Mouse (Mus musculus): ENCODE measurements at regions not wholly inside any gene's neighbourhood (a gene's known extent, or its start where the extent isn't known, plus 50 kb on each side); places are given as distances from the start of the nearest gene placed in this dataset.

DNA sequence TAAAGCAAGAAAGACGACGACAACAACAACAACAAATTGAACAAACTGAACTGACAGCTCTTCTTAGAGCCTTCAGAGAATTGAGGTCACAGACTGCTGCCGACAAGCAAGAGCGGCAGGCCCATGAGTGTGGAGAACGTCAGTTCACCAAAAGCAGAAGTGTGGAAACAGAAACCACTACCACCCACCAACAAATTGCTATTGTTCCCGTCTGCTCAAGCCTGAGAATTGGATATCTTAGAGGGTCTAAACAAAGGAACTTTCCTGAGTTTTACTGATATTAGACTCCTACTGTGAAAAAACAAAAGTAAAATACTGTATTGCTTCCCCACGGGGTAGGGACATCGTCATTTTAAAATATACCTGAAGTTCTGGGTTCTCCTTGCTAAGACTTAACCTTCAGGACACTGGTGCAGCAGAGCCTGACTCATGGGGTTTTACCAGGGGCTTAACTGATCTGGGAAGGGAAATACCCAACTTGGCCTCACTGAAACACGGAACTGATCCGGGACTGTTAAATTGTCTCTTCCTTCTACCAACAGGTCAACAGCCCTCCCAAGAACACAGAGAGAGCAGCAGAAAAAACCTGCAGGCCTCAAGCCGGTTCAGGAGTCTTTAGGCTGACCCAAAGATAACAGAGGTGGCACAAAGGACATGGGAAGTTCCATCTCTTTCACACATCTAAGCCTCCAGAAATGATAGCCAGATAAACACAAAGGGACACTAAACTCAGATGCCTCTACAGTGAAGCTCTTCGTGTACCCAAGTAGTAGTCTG lies 238.1 kb downstream of the Gm5426 start:
- ATAC-seq (ENCODE audit: extremely low read depth, insufficient number of reproducible peaks, low FRiP score, poor library complexity, severe bottlenecking) (no peak), DNase-seq (ENCODE audit: low spot score) (no peak)
- Histone ChIP-seq H3K27me3 (ENCODE audit: insufficient read depth, low read length) (no peaks in the 10 kb centered on the region), H3K4me3 (ENCODE audit: low read depth, low read length) (no peak overlapping the region), H3K36me3 (replicated peaks) (no peaks in the 10 kb centered on the region), H3K9me3 (replicated peaks) (peaks cover 48% of the 10 kb centered on the region), H3K4me1 (ENCODE audit: insufficient read depth, low read depth, low read length) (no peaks in the 10 kb centered on the region)
- no peak for TF ChIP-seq GATA1 (IDR thresholded peaks at IDR 0.05; ENCODE audit: borderline replicate concordance, low read length)
- no peak for TF ChIP-seq GATA2 (IDR thresholded peaks at IDR 0.05; ENCODE audit: borderline replicate concordance, low read depth, low read length)
- TF ChIP-seq TAL1 (conservative IDR thresholded peaks at IDR 0.05; ENCODE audit: low read depth, low read length) = no peak
- TF ChIP-seq POLR2AphosphoS5 (IDR thresholded peaks at IDR 0.05; ENCODE audit: insufficient replicate concordance, low read depth, low read length) = no peak
- no peak for TF ChIP-seq CTCF (IDR thresholded peaks at IDR 0.05; ENCODE audit: low read depth, low read length)

DNA sequence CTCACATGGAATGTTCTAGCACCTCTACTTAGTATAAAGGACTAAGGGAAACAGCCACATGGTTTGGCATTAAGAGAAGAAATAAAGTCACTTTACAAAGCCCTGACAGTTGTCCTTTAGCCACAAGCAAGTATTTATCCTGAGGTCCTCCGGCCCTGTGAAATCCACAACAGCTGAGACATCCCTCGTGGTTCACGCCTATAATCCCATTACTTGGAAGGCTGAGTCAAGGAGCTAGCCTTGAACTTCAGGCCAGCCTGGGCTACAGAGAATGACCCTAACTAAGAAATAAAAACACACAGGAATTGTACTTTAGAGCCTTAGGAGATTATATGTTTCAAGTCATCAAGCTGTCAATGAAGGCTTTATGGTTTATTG lies 238.7 kb downstream of the Gm5426 start:
- Histone ChIP-seq H3K27me3 (ENCODE audit: insufficient read depth, low read length) (no peaks in the 10 kb centered on the region), H3K4me1 (ENCODE audit: insufficient read depth, low read depth, low read length) (no peaks in the 10 kb centered on the region), H3K4me3 (ENCODE audit: low read depth, low read length) (no peak overlapping the region), H3K9me3 (replicated peaks) (peaks cover 44% of the 10 kb centered on the region), H3K36me3 (replicated peaks) (no peaks in the 10 kb centered on the region)
- DNase-seq (ENCODE audit: low spot score) (no peak), ATAC-seq (ENCODE audit: extremely low read depth, insufficient number of reproducible peaks, low FRiP score, poor library complexity, severe bottlenecking) (no peak)
- TF ChIP-seq CTCF (IDR thresholded peaks at IDR 0.05; ENCODE audit: low read depth, low read length) (no peak), GATA1 (IDR thresholded peaks at IDR 0.05; ENCODE audit: borderline replicate concordance, low read length) (no peak), POLR2AphosphoS5 (IDR thresholded peaks at IDR 0.05; ENCODE audit: insufficient replicate concordance, low read depth, low read length) (no peak), TAL1 (conservative IDR thresholded peaks at IDR 0.05; ENCODE audit: low read depth, low read length) (no peak), GATA2 (IDR thresholded peaks at IDR 0.05; ENCODE audit: borderline replicate concordance, low read depth, low read length) (no peak)

DNA sequence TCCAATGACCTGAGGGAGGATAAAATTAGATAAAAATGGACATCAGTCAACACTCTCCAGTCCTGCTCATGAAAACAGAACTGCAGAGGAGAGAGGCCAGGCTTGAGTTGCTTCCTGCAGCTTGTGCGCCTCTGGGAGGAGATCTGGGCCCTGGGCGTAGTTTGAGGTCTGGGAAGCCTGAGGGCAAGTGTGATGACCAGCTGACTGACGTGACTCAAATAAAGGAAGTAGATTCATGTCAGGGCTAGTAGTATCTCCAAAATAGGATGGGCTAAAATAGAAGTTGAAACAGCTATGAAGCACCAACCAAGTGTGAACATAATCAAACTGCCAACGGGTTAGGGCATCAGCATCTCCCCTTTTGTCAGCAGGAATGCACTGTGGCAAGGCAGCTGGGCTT lies 239.3 kb upstream of the Btg1 start:
- Histone ChIP-seq H3K9me3 (replicated peaks) (peaks cover 38% of the 10 kb centered on the region), H3K27me3 (ENCODE audit: insufficient read depth, low read length) (no peaks in the 10 kb centered on the region), H3K4me3 (ENCODE audit: low read depth, low read length) (no peak overlapping the region), H3K36me3 (replicated peaks) (no peaks in the 10 kb centered on the region), H3K4me1 (ENCODE audit: insufficient read depth, low read depth, low read length) (no peaks in the 10 kb centered on the region)
- TF ChIP-seq TAL1 (conservative IDR thresholded peaks at IDR 0.05; ENCODE audit: low read depth, low read length) = no peak
- TF ChIP-seq CTCF (IDR thresholded peaks at IDR 0.05; ENCODE audit: low read depth, low read length) = no peak
- no peak for TF ChIP-seq POLR2AphosphoS5 (IDR thresholded peaks at IDR 0.05; ENCODE audit: insufficient replicate concordance, low read depth, low read length)
- TF ChIP-seq GATA2 (IDR thresholded peaks at IDR 0.05; ENCODE audit: borderline replicate concordance, low read depth, low read length) = no peak
- no peak for TF ChIP-seq GATA1 (IDR thresholded peaks at IDR 0.05; ENCODE audit: borderline replicate concordance, low read length)
- DNase-seq (ENCODE audit: low spot score) (no peak), ATAC-seq (ENCODE audit: extremely low read depth, insufficient number of reproducible peaks, low FRiP score, poor library complexity, severe bottlenecking) (no peak)

DNA sequence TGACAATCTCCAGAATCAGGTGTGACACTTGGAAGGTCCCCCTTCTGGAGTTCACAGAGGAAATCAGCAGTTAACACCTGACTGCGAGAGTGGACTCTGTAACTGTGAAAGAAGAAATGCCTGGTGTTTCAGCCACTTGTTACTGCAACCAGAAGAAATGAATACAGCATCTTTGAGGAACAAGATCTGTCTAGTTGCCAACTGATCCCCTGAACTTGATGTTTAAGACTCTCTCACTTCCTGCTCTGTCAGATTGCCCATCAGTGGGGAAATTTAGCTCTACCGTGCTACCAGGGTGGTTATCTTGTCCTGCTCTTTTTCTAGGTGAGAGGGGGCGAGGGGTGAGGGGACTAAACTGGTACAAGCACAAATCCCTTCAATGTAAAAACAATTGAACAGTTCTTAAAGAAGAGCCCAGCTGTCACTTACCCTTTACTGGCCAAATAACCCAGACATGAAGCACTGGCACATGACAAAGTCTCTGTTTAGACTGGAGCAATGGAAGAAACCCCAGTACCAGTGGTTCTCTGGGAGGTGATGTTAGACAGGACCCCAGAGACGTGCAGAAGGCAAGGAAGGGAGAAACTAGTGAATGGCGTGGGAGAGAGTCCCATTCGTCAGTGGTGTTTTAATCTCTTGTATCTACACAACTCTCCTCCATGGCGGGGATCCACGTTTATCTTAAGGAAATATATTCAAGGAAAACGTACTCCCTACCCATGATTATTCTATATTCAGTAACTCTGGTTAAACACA lies 237.6 kb upstream of the Btg1 start:
- Histone ChIP-seq H3K27me3 (ENCODE audit: insufficient read depth, low read length) (no peaks in the 10 kb centered on the region), H3K4me3 (ENCODE audit: low read depth, low read length) (no peak overlapping the region), H3K9me3 (replicated peaks) (peaks cover 28% of the 10 kb centered on the region), H3K4me1 (ENCODE audit: insufficient read depth, low read depth, low read length) (no peaks in the 10 kb centered on the region), H3K36me3 (replicated peaks) (no peaks in the 10 kb centered on the region)
- ATAC-seq (ENCODE audit: extremely low read depth, insufficient number of reproducible peaks, low FRiP score, poor library complexity, severe bottlenecking) (no peak), DNase-seq (ENCODE audit: low spot score) (no peak)
- no peak for TF ChIP-seq GATA1 (IDR thresholded peaks at IDR 0.05; ENCODE audit: borderline replicate concordance, low read length)
- no peak for TF ChIP-seq POLR2AphosphoS5 (IDR thresholded peaks at IDR 0.05; ENCODE audit: insufficient replicate concordance, low read depth, low read length)
- no peak for TF ChIP-seq GATA2 (IDR thresholded peaks at IDR 0.05; ENCODE audit: borderline replicate concordance, low read depth, low read length)
- TF ChIP-seq TAL1 (conservative IDR thresholded peaks at IDR 0.05; ENCODE audit: low read depth, low read length) = no peak
- TF ChIP-seq CTCF (IDR thresholded peaks at IDR 0.05; ENCODE audit: low read depth, low read length) = no peak

GRCm38 (mm10) chr10:96381664-96382063 lies 235.1 kb upstream of the Btg1 start:
- Histone ChIP-seq H3K27me3 (ENCODE audit: insufficient read depth, low read length) (no peaks in the 10 kb centered on the region), H3K4me3 (ENCODE audit: low read depth, low read length) (no peak overlapping the region), H3K36me3 (replicated peaks) (no peaks in the 10 kb centered on the region), H3K9me3 (replicated peaks) (peaks cover 30% of the 10 kb centered on the region), H3K4me1 (ENCODE audit: insufficient read depth, low read depth, low read length) (no peaks in the 10 kb centered on the region)
- ATAC-seq (ENCODE audit: extremely low read depth, insufficient number of reproducible peaks, low FRiP score, poor library complexity, severe bottlenecking) (no peak), DNase-seq (ENCODE audit: low spot score) (no peak)
- TF ChIP-seq GATA1 (IDR thresholded peaks at IDR 0.05; ENCODE audit: borderline replicate concordance, low read length) (no peak), POLR2AphosphoS5 (IDR thresholded peaks at IDR 0.05; ENCODE audit: insufficient replicate concordance, low read depth, low read length) (no peak), CTCF (IDR thresholded peaks at IDR 0.05; ENCODE audit: low read depth, low read length) (no peak), GATA2 (IDR thresholded peaks at IDR 0.05; ENCODE audit: borderline replicate concordance, low read depth, low read length) (no peak), TAL1 (conservative IDR thresholded peaks at IDR 0.05; ENCODE audit: low read depth, low read length) (no peak)

DNA sequence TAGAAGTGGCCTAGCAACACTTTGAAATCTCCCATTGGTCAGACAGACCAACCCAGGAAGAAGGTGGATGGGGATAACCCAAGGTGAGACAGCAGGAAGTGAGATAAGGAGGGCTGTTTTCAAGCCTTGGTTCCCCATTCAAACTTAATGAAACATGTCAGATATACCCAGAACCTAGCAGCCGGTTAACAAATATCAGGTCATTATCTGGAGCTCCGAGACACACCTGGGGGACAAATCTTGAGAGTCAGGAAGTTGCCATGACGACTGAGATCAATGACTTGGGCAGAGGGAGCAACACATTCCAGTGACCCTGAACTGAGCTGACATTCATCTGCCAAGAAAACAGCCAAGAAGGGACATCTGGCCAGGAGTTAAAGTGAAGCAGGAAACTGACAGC lies 225.1 kb upstream of the Btg1 start:
- Histone ChIP-seq H3K4me3 (ENCODE audit: low read depth, low read length) (no peak overlapping the region), H3K36me3 (replicated peaks) (no peaks in the 10 kb centered on the region), H3K9me3 (replicated peaks) (peaks cover 39% of the 10 kb centered on the region), H3K27me3 (ENCODE audit: insufficient read depth, low read length) (no peaks in the 10 kb centered on the region), H3K4me1 (ENCODE audit: insufficient read depth, low read depth, low read length) (no peaks in the 10 kb centered on the region)
- TF ChIP-seq GATA1 (IDR thresholded peaks at IDR 0.05; ENCODE audit: borderline replicate concordance, low read length) = no peak
- TF ChIP-seq TAL1 (conservative IDR thresholded peaks at IDR 0.05; ENCODE audit: low read depth, low read length) = no peak
- TF ChIP-seq GATA2 (IDR thresholded peaks at IDR 0.05; ENCODE audit: borderline replicate concordance, low read depth, low read length) = no peak
- no peak for TF ChIP-seq CTCF (IDR thresholded peaks at IDR 0.05; ENCODE audit: low read depth, low read length)
- no peak for TF ChIP-seq POLR2AphosphoS5 (IDR thresholded peaks at IDR 0.05; ENCODE audit: insufficient replicate concordance, low read depth, low read length)
- DNase-seq (ENCODE audit: low spot score) = no peak
- ATAC-seq (ENCODE audit: extremely low read depth, insufficient number of reproducible peaks, low FRiP score, poor library complexity, severe bottlenecking) = no peak
